Mouse (Mus musculus): ENCODE measurements around the gene Xxylt1.

DNA sequence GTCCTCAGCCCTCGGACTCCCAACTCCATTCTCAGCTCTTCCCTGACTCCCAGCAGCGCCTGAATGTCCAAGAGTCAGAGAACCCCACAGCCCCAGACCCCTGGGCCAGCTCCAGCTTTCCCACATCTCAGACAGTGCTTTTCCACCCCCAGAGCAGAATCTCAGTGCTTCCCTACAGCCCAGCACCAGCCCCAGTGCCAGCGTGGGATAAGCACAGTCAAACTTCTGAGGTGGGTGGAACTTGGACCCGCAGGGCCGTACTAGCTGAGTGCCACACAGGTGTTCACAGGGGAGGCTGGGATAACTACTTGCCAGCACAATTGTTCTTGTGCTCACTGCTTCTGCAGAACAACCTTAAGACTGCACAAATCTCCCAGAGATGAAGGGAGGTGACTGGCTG, 149.0 kb downstream of the Xxylt1 start:
- no peak for TF ChIP-seq CTCF (IDR thresholded peaks at IDR 0.05; ENCODE audit: extremely low read depth, insufficient read depth, low read length)
- TF ChIP-seq POLR2A (IDR thresholded peaks at IDR 0.05; ENCODE audit: extremely low read depth, insufficient read depth, low read length) = no peak
